Mouse (Mus musculus) G1E (cell line): ENCODE data around the gene Cars. TPM values are rescaled to one million over a fixed set of nuclear protein-coding genes. Genes with fewer than 3 reads are reported as not detected.
"Not testable (repeated sequence)": the region's sequence is repeated elsewhere in the genome, so short reads cannot be mapped to it uniquely, and the experiment has no call there.

ENCODE experiments used
- ATAC-seq: 2 replicates; pipeline ENCODE4 v1.8.0; 2016; ENCODE audit warnings: mild to moderate bottlenecking; ENCODE audit not compliant: insufficient number of reproducible peaks, poor library complexity, low FRiP score, severe bottlenecking; ENCODE audit errors: extremely low read depth
- DNase-seq: peaks from one replicate; pipeline ENCODE4 v3.0.0; 2012; ENCODE audit warnings: low spot score
- H3K27me3 ChIP-seq: 2 replicates; pipeline ENCODE4 v1.6.1; 2012; ENCODE audit warnings: mild to moderate bottlenecking, low read length, inconsistent platforms; ENCODE audit not compliant: insufficient read depth
- H3K36me3 ChIP-seq: replicated peaks from 2 replicates; pipeline ENCODE3; 2012; ENCODE audit warnings: mild to moderate bottlenecking, inconsistent platforms
- H3K4me1 ChIP-seq: 2 replicates; pipeline ENCODE4 v1.6.1; 2012; ENCODE audit warnings: low read depth, low read length, inconsistent platforms, mixed read lengths; ENCODE audit not compliant: insufficient read depth
- H3K4me3 ChIP-seq: 2 replicates; pipeline ENCODE4 v1.5.1; 2012; ENCODE audit warnings: low read depth, mild to moderate bottlenecking, inconsistent platforms, low read length, moderate library complexity, mixed read lengths
- H3K9me3 ChIP-seq: replicated peaks from 2 replicates; pipeline ENCODE4 v1.6.1; 2012; ENCODE audit warnings: inconsistent platforms
- CTCF ChIP-seq: IDR thresholded peaks from 2 replicates; pipeline ENCODE4 v1.5.1; 2012; ENCODE audit warnings: low read depth, low read length, inconsistent platforms, mixed read lengths
- GATA1 ChIP-seq: IDR thresholded peaks from 2 replicates; pipeline ENCODE4 v1.6.1; 2012; ENCODE audit warnings: borderline replicate concordance, low read length, inconsistent platforms, mixed read lengths
- GATA2 ChIP-seq: IDR thresholded peaks from 2 replicates; pipeline ENCODE4 v1.6.1; 2012; ENCODE audit warnings: low read depth, low read length, inconsistent platforms, borderline replicate concordance
- POLR2AphosphoS5 ChIP-seq: IDR thresholded peaks from 2 replicates; pipeline ENCODE4 v1.6.1; 2012; ENCODE audit warnings: low read depth, low read length, inconsistent platforms; ENCODE audit not compliant: insufficient replicate concordance
- TAL1 ChIP-seq: conservative IDR thresholded peaks from 2 replicates; pipeline ENCODE4 v1.6.1; 2012; ENCODE audit warnings: low read depth, low read length, inconsistent platforms, mixed read lengths
- polyA plus RNA-seq: library from polyadenylated mRNA; stranded (reverse); fragments of >175 nt; gene quantifications from 2 replicates; pipeline ENCODE4 v1.2.3, GENCODE M21; 2012
- total RNA-seq, 2 experiments: library from RNA; stranded (forward) in 1 of 2; stranded (reverse) in 1 of 2; fragments of 200-1000 nt in 1 of 2; fragments of >200 nt in 1 of 2; fragmentation: Nextera tagmentation in 1 of 2; gene quantifications; 2 replicates each; pipeline ENCODE4 v1.2.3; 2014 to 2017

Cars gene
- total and polyA plus RNA-seq, 3 experiments, result 54.5 to 80.5 (median 74.8) TPM

- Histone ChIP-seq H3K4me1 (peaks cover 61% of the 10 kb centered on the region), H3K36me3 (peaks cover 49% of the 10 kb centered on the region), H3K9me3 (no peaks in the 10 kb centered on the region), H3K27me3 (no peaks in the 10 kb centered on the region), H3K4me3 (peak within 1 kb of the TSS; percentile 94)
- TF ChIP-seq POLR2AphosphoS5 (no peak), CTCF (no peak), TAL1 (no peak), GATA2 (no peak), GATA1 (no peak)
- ATAC-seq (peak; percentile 99), DNase-seq (peak; percentile 99)
Observed at GRCm38 (mm10) chr7:143548976-143549457, 50.9 kb downstream of the Cars start, which contains the start of gene Nap1l4. TSS of gene Nap1l4 (minus strand) at chr7:143549106.

GRCm38 (mm10) chr7:143548231-143548961 is 51.5 kb downstream of the Cars start:
- DNase-seq (no peak), ATAC-seq (peak; percentile 18; the same call in 1 of the 2 replicates)
- H3K9me3 ChIP-seq, result no peaks in the 10 kb centered on the region
- H3K36me3 ChIP-seq, result peaks cover 50% of the 10 kb centered on the region
- H3K27me3 ChIP-seq, result no peaks in the 10 kb centered on the region
- H3K4me1 ChIP-seq, result peaks cover 67% of the 10 kb centered on the region
- no peak for TF ChIP-seq POLR2AphosphoS5
- no peak for TF ChIP-seq TAL1
- no peak for TF ChIP-seq GATA1
- no peak for TF ChIP-seq CTCF
- TF ChIP-seq GATA2, result no peak
- H3K4me3 ChIP-seq, result peak overlapping the region; percentile 94

GRCm38 (mm10) chr7:143546554-143546953 is 53.3 kb downstream of the Cars start:
- TF ChIP-seq CTCF, result no peak
- no peak for TF ChIP-seq GATA1
- no peak for TF ChIP-seq TAL1
- no peak for TF ChIP-seq POLR2AphosphoS5
- no peak for TF ChIP-seq GATA2
- no peaks in the 10 kb centered on the region for H3K27me3 ChIP-seq
- DNase-seq (no peak), ATAC-seq (no peak)
- no peaks in the 10 kb centered on the region for H3K9me3 ChIP-seq
- H3K36me3 ChIP-seq, result peaks cover 50% of the 10 kb centered on the region
- H3K4me1 ChIP-seq, result peaks cover 71% of the 10 kb centered on the region
- no peak overlapping the region; the same call in 1 of the 2 replicates for H3K4me3 ChIP-seq

- TF ChIP-seq GATA2 (no peak), POLR2AphosphoS5 (no peak), CTCF (peak; percentile 51; the same call in 1 of the 2 replicates), GATA1 (no peak), TAL1 (no peak)
Observed at GRCm38 (mm10) chr7:143544368-143544767, 55.5 kb downstream of the Cars start.

GRCm38 (mm10) chr7:143538671-143539070 is 61.2 kb downstream of the Cars start:
- no peak overlapping the region for H3K4me3 ChIP-seq
- H3K36me3 ChIP-seq, result peaks cover 90% of the 10 kb centered on the region
- TF ChIP-seq POLR2AphosphoS5 (no peak), TAL1 (0 out of 2 replicates have a peak, but pooled peaks have one; percentile 12)
- H3K4me1 ChIP-seq, result peaks cover 91% of the 10 kb centered on the region
- DNase-seq, result no peak
- H3K27me3 ChIP-seq, result no peaks in the 10 kb centered on the region
- ATAC-seq, result peak; percentile 35
- H3K9me3 ChIP-seq, result no peaks in the 10 kb centered on the region

More at GRCm38 (mm10) chr7:143544368-143544767, 55.5 kb downstream of the Cars start:
- Histone ChIP-seq H3K9me3 (no peaks in the 10 kb centered on the region), H3K4me3 (no peak overlapping the region), H3K36me3 (peaks cover 71% of the 10 kb centered on the region), H3K27me3 (no peaks in the 10 kb centered on the region), H3K4me1 (peaks cover 77% of the 10 kb centered on the region)
- ATAC-seq (no peak), DNase-seq (no peak)

- DNase-seq, ATAC-seq, H3K9me3 ChIP-seq, H3K27me3 ChIP-seq, H3K4me3 ChIP-seq: not testable (repeated sequence)
- Histone ChIP-seq H3K4me1 (peaks cover 91% of the 10 kb centered on the region), H3K36me3 (peaks cover 90% of the 10 kb centered on the region)
Observed at GRCm38 (mm10) chr7:143538229-143538628, 61.7 kb downstream of the Cars start.
